Mouse (Mus musculus): ENCODE data around the gene Ptprf.

Ptprf gene

GRCm38 (mm10) chr4:118291231-118291630 is at the start of gene Ptprf:
TSS of gene Ptprf (minus strand) at chr4:118291405.
- TF ChIP-seq GATA4 (IDR thresholded peaks at IDR 0.05; ENCODE audit: insufficient replicate concordance, low read length) = no peak

- no peak for TF ChIP-seq GATA4 (IDR thresholded peaks at IDR 0.05; ENCODE audit: insufficient replicate concordance, low read length)
These were observed 45.5 kb upstream of the Ptprf start for GRCm38 (mm10) chr4:118336658-118337057.

- TF ChIP-seq GATA4 (IDR thresholded peaks at IDR 0.05; ENCODE audit: insufficient replicate concordance, low read length) = no peak
These were observed 44.8 kb upstream of the Ptprf start for GRCm38 (mm10) chr4:118335991-118336390.

GRCm38 (mm10) chr4:118331777-118332176 is 40.6 kb upstream of the Ptprf start:
- TF ChIP-seq GATA4 (IDR thresholded peaks at IDR 0.05; ENCODE audit: insufficient replicate concordance, low read length) = no peak

GRCm38 (mm10) chr4:118326476-118326875 is 35.3 kb upstream of the Ptprf start:
- no peak for TF ChIP-seq GATA4 (IDR thresholded peaks at IDR 0.05; ENCODE audit: insufficient replicate concordance, low read length)

GRCm38 (mm10) chr4:118320636-118321035 is 29.4 kb upstream of the Ptprf start:
- no peak for TF ChIP-seq GATA4 (IDR thresholded peaks at IDR 0.05; ENCODE audit: insufficient replicate concordance, low read length)

- no peak for TF ChIP-seq GATA4 (IDR thresholded peaks at IDR 0.05; ENCODE audit: insufficient replicate concordance, low read length)
These were observed 28.6 kb upstream of the Ptprf start for GRCm38 (mm10) chr4:118319706-118320344.

GRCm38 (mm10) chr4:118316662-118317061 is 25.5 kb upstream of the Ptprf start:
- TF ChIP-seq GATA4 (IDR thresholded peaks at IDR 0.05; ENCODE audit: insufficient replicate concordance, low read length) = no peak

- TF ChIP-seq GATA4 (IDR thresholded peaks at IDR 0.05; ENCODE audit: insufficient replicate concordance, low read length) = no peak
These were observed 24.1 kb upstream of the Ptprf start for GRCm38 (mm10) chr4:118315286-118315685.

- no peak for TF ChIP-seq GATA4 (IDR thresholded peaks at IDR 0.05; ENCODE audit: insufficient replicate concordance, low read length)
These were observed 19.3 kb upstream of the Ptprf start for GRCm38 (mm10) chr4:118310461-118310860.

GRCm38 (mm10) chr4:118307533-118308263 is 16.5 kb upstream of the Ptprf start:
- no peak for TF ChIP-seq GATA4 (IDR thresholded peaks at IDR 0.05; ENCODE audit: insufficient replicate concordance, low read length)

GRCm38 (mm10) chr4:118306113-118306696 is 15.0 kb upstream of the Ptprf start:
- TF ChIP-seq GATA4 (IDR thresholded peaks at IDR 0.05; ENCODE audit: insufficient replicate concordance, low read length) = no peak

GRCm38 (mm10) chr4:118304984-118305383 is 13.8 kb upstream of the Ptprf start:
- no peak for TF ChIP-seq GATA4 (IDR thresholded peaks at IDR 0.05; ENCODE audit: insufficient replicate concordance, low read length)

GRCm38 (mm10) chr4:118297844-118298243 is 6.6 kb upstream of the Ptprf start:
- TF ChIP-seq GATA4 (IDR thresholded peaks at IDR 0.05; ENCODE audit: insufficient replicate concordance, low read length) = no peak

GRCm38 (mm10) chr4:118295651-118296561 is 4.7 kb upstream of the Ptprf start:
- no peak for TF ChIP-seq GATA4 (IDR thresholded peaks at IDR 0.05; ENCODE audit: insufficient replicate concordance, low read length)

All from liver, adult (tissue).